Mouse (Mus musculus): ENCODE data around the gene Gm20812. TPM values are rescaled to one million over a fixed set of nuclear protein-coding genes. Genes with fewer than 3 reads are reported as not detected.
"Not testable (repeated sequence)": the region's sequence is repeated elsewhere in the genome, so short reads cannot be mapped to it uniquely, and the experiment has no call there.

Gene Gm20812
- not detected for polyA plus RNA-seq (2012; fragmentation: generic; extraction: Trizol)
- long read RNA-seq, experiment 1, result 0 reads
- long read RNA-seq, experiment 2, result 0 reads

- not testable (repeated sequence) for H3ac ChIP-seq (ENCODE audit: control insufficient read depth, insufficient read length, low read depth); H3K4me3 ChIP-seq (ENCODE audit: insufficient read depth, poor library complexity, severe bottlenecking); H3K27me3 ChIP-seq (ENCODE audit: control insufficient read depth, insufficient read depth, insufficient read length); H3K36me3 ChIP-seq (ENCODE audit: control insufficient read depth, insufficient read depth); H3K79me2 ChIP-seq (ENCODE audit: control insufficient read depth, insufficient read depth); H3K79me3 ChIP-seq (ENCODE audit: low read depth)
These were observed at the start of gene Gm20812 for GRCm38 (mm10) chrY:12381681-12382080. Gene Gm20812, plus strand, starts transcription at chrY:12381981.

Other genes starting within 250 kb of the Gm20812 start
- not detected for gene Gm29554, start 108.0 kb upstream of the Gm20812 start, polyA plus RNA-seq (2012; fragmentation: generic; extraction: Trizol)